Mouse (Mus musculus): ENCODE results near the gene Psen1. TPM values are rescaled to one million over a fixed set of nuclear protein-coding genes. Genes with fewer than 3 reads are reported as not detected.

Psen1 gene
- polyA plus RNA-seq, 1 experiment from 2014 or later, result 72.9 TPM

DNA sequence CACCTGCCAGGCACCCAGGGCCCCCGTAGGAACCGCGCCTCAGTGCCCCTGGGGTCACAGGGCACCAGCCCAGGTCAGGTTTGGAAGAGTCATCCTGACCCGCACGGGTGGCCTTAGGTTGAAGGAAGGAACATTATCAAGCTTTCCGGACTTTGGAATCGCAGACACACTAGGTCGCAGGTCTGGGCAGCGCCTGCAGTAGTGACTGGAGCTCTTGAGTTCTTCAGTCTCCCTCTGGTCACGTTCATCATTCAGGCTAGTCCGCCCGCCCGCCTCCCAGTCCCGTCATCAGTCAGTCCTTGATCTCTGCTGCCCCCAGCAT lies 76.1 kb downstream of the Psen1 start:
- Histone ChIP-seq H3K9me3 (ENCODE audit: control insufficient read depth, low read length) (no peaks in the 10 kb centered on the region), H3K4me3 (ENCODE audit: low read length) (peak overlapping the region; percentile 27), H3K4me2 (replicated peaks; ENCODE audit: low read depth, low read length) (peak overlapping the region; percentile 64), H3K27ac (ENCODE audit: low read depth, low read length) (no peak overlapping the region), H3K4me1 (ENCODE audit: control insufficient read depth, insufficient read depth, low read length) (peaks cover 40% of the 10 kb centered on the region), H3K36me3 (ENCODE audit: control insufficient read depth, insufficient read depth, low read length) (no peaks in the 10 kb centered on the region), H3K9ac (ENCODE audit: low read depth, low read length) (0 out of 2 replicates have a peak overlapping the region, but pooled peaks have one; percentile 47), H3K27me3 (ENCODE audit: control insufficient read depth, insufficient read depth, low read length) (no peaks in the 10 kb centered on the region)
- 7% methylated on average over 14 of the region's 14 CpGs for WGBS
- no peak for ATAC-seq (ENCODE audit: low FRiP score, low TSS enrichment)

DNA sequence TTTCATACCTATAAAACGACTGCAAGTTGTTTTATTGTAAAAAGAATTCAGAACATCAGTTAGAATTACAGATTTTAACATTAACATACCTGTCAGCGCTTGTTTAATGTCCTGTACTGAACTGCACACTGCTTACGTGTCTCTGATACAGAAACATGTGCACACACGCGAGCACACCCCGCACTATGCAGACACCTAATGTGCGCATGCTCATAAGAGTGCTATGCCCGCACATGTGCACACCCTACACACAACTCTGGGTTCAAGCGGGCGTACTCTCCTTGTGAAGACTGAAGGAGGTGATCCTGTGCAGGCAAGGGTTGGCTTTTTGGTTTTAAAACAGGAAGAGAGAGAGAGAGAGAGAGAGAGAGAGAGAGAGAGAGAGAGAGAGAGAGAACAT lies 76.6 kb downstream of the Psen1 start:
- no peak for ATAC-seq (ENCODE audit: low FRiP score, low TSS enrichment)
- Histone ChIP-seq H3K4me1 (ENCODE audit: control insufficient read depth, insufficient read depth, low read length) (peaks cover 43% of the 10 kb centered on the region), H3K4me2 (replicated peaks; ENCODE audit: low read depth, low read length) (peak overlapping the region; percentile 64; the same call in 1 of the 2 replicates), H3K27ac (ENCODE audit: low read depth, low read length) (no peak overlapping the region), H3K9ac (ENCODE audit: low read depth, low read length) (no peak overlapping the region), H3K36me3 (ENCODE audit: control insufficient read depth, insufficient read depth, low read length) (no peaks in the 10 kb centered on the region), H3K27me3 (ENCODE audit: control insufficient read depth, insufficient read depth, low read length) (no peaks in the 10 kb centered on the region), H3K4me3 (ENCODE audit: low read length) (no peak overlapping the region), H3K9me3 (ENCODE audit: control insufficient read depth, low read length) (no peaks in the 10 kb centered on the region)
- WGBS, result 76% methylated on average over 10 of the region's 10 CpGs

DNA sequence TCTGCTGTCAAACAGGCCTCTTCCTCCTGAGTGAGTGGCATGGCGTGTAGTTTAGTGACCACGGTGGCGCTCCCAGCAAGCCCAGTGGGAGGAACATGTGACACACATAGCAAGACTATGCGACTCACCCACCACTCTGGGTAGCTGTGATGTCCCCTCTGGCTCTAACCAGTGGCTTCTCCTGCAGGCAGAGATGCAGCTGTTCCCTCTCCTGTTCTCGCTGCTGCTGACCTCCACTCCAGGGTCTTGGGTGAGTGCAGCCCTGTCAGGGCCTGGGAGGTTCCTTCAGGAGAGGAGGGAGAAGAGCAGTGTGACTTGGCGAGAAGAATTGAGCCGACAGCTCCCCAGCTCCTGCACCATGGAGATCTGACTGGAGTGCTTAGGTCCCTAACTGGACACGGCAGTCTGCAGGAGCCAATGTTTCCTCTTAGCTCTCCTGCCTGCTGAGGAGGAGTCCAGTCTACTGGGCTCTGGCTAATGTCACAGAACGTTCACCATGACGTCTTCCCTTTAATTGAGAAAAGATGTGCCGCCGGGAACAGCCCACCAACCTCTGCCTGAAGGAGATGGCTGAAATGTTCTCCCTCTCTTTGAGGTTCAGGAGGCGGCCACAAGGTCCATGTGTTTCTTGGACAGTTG lies 78.1 kb downstream of the Psen1 start:
- H3K27me3 ChIP-seq (ENCODE audit: control insufficient read depth, insufficient read depth, low read length), result no peaks in the 10 kb centered on the region
- H3K9me3 ChIP-seq (ENCODE audit: control insufficient read depth, low read length), result no peaks in the 10 kb centered on the region
- 80% methylated on average over 13 of the region's 13 CpGs for WGBS
- peaks cover 56% of the 10 kb centered on the region for H3K4me1 ChIP-seq (ENCODE audit: control insufficient read depth, insufficient read depth, low read length)
- H3K4me3 ChIP-seq (ENCODE audit: low read length), result no peak overlapping the region
- no peak overlapping the region for H3K9ac ChIP-seq (ENCODE audit: low read depth, low read length)
- no peaks in the 10 kb centered on the region for H3K36me3 ChIP-seq (ENCODE audit: control insufficient read depth, insufficient read depth, low read length)
- no peak overlapping the region for H3K27ac ChIP-seq (ENCODE audit: low read depth, low read length)
- no peak for ATAC-seq (ENCODE audit: low FRiP score, low TSS enrichment)
- no peak overlapping the region for H3K4me2 ChIP-seq (replicated peaks; ENCODE audit: low read depth, low read length)

DNA sequence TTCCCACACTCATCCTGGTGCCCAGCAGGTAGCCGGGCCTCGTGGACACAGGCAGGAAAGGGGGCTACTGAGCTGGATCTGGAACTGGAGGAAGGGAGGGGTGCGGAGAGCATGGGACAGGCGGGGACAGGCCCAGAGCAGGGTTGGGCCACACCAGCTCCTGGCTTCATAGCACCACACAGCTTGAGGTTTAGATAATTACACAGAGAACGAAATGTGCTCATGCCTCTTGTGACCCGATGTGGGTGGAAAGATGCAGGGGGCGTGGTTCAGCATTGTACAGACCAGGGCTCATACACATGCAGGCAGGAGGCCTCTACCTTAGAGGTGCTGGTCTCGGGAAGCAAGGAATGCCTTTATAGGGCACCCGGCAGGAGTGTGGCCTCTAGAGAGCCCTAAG lies 79.9 kb downstream of the Psen1 start:
- H3K4me2 ChIP-seq (replicated peaks; ENCODE audit: low read depth, low read length), result no peak overlapping the region
- 57% methylated on average over 9 of the region's 9 CpGs for WGBS
- ATAC-seq (ENCODE audit: low FRiP score, low TSS enrichment), result peak; percentile 1; the same call in 1 of the 2 replicates

DNA sequence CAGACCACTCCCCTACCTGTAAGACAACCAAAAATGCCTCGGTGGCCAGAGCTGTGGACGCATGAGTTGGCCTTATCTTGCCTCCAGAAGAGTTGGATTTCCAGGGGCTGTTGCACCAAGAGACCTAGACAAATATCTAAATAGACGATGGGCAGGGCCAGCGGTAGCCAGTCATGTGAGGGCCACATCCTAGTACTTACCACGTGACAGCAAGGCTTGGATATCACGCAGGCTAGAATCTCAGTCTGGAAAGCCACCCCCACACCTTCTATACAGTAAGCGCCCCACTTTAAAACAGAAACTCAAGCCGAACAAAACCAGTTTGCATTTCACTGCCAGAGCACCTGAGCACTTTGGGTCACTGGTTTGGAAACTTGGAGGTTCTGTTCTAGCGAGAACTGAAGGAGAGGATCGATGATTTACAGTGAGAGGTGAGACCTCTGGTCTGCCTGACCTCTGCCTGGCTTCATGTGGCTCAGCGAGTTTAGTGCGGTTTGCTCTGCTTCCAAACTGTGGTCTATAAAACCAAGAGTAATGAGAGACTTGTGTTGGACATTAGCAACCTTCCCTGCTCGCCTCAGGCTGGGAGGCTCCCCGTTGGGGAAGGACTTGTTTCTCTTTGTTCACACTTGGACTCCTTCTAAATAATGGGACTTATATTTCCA lies 80.4 kb downstream of the Psen1 start:
- Histone ChIP-seq H3K27ac (ENCODE audit: low read depth, low read length) (peak overlapping the region; percentile 76), H3K4me2 (replicated peaks; ENCODE audit: low read depth, low read length) (no peak overlapping the region), H3K27me3 (ENCODE audit: control insufficient read depth, insufficient read depth, low read length) (no peaks in the 10 kb centered on the region), H3K9ac (ENCODE audit: low read depth, low read length) (no peak overlapping the region), H3K4me1 (ENCODE audit: control insufficient read depth, insufficient read depth, low read length) (peaks cover 42% of the 10 kb centered on the region), H3K4me3 (ENCODE audit: low read length) (no peak overlapping the region), H3K9me3 (ENCODE audit: control insufficient read depth, low read length) (no peaks in the 10 kb centered on the region), H3K36me3 (ENCODE audit: control insufficient read depth, insufficient read depth, low read length) (no peaks in the 10 kb centered on the region)
- 19% methylated on average over 14 of the region's 14 CpGs for WGBS
- peak; percentile 69 for ATAC-seq (ENCODE audit: low FRiP score, low TSS enrichment)

More for the DNA sequence above, 79.9 kb downstream of the Psen1 start:
- H3K9ac ChIP-seq (ENCODE audit: low read depth, low read length), result no peak overlapping the region
- H3K27ac ChIP-seq (ENCODE audit: low read depth, low read length), result peak overlapping the region; percentile 76
- H3K27me3 ChIP-seq (ENCODE audit: control insufficient read depth, insufficient read depth, low read length), result no peaks in the 10 kb centered on the region
- H3K9me3 ChIP-seq (ENCODE audit: control insufficient read depth, low read length), result no peaks in the 10 kb centered on the region
- H3K4me1 ChIP-seq (ENCODE audit: control insufficient read depth, insufficient read depth, low read length), result peaks cover 47% of the 10 kb centered on the region
- no peak overlapping the region for H3K4me3 ChIP-seq (ENCODE audit: low read length)
- H3K36me3 ChIP-seq (ENCODE audit: control insufficient read depth, insufficient read depth, low read length), result no peaks in the 10 kb centered on the region

DNA sequence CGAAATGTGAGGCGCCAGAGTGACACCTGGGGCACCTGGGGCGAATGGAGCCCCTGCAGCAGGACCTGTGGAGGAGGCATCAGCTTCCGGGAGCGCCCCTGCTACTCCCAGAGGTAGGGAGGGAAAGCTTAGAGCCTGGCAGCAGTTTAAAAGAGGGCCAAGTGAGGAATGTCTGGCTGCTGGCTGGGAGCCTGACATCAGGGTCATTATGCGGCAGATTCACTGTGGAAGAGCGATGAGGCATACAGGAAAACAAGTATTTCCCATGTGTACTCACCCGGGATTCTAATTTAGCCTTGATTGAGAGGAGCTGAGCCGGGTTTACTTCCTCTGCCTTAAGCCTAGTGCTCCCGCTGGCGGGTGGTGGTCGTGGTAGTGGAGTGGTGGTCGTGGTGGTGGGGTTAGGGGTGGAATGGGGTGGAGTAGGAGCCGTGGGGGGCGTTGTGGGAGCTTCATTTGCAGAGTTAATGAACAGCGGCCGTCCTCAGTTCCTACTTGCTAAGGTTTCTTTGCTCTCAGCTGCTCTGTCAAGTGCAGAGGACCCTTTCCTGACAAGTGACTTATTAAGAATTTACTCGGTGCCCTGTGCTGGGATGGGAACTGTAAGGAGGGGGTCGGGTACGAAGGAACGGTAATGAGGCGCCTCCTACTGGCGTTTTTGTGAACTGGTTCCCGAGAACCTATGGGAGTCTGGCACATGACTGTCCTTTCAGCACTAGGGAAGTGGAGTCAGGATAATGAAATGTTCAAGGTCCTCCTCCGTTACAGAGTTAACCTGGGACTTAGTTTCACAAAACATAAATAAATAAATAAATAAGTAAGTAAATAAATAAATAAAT lies 82.7 kb downstream of the Psen1 start:
- Histone ChIP-seq H3K27me3 (ENCODE audit: control insufficient read depth, insufficient read depth, low read length) (no peaks in the 10 kb centered on the region), H3K9ac (ENCODE audit: low read depth, low read length) (peak overlapping the region; percentile 8), H3K4me3 (ENCODE audit: low read length) (peak overlapping the region; percentile 10; the same call in 1 of the 2 replicates), H3K9me3 (ENCODE audit: control insufficient read depth, low read length) (no peaks in the 10 kb centered on the region), H3K27ac (ENCODE audit: low read depth, low read length) (peak overlapping the region; percentile 62; the same call in 1 of the 2 replicates), H3K4me2 (replicated peaks; ENCODE audit: low read depth, low read length) (peak overlapping the region; percentile 41), H3K36me3 (ENCODE audit: control insufficient read depth, insufficient read depth, low read length) (no peaks in the 10 kb centered on the region), H3K4me1 (ENCODE audit: control insufficient read depth, insufficient read depth, low read length) (peaks cover 30% of the 10 kb centered on the region)
- ATAC-seq (ENCODE audit: low FRiP score, low TSS enrichment), result peak; percentile 50
- 5% methylated on average over 25 of the region's 25 CpGs for WGBS

DNA sequence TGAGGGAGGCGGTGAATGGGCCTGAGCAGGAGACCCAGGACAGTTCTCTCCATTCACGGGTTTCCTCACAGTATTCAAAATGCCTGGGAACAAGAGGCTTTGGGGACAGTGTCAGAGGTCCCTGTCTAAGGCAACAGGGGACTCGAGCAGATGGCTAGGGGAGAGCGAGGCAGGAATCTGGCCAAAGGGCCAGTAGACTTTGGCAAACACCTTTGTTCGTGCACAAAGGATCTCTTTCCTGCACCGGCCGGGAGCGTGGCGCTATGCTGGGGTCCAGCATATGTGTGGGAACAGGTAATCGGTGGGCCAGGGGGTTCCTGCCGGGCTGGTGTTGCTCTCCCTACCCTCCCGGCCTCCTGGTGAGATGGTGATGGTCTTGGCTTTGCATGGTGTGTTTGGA lies 87.7 kb downstream of the Psen1 start:
- no peak overlapping the region for H3K4me2 ChIP-seq (replicated peaks; ENCODE audit: low read depth, low read length)
- 84% methylated on average over 12 of the region's 12 CpGs for WGBS
- no peak overlapping the region for H3K4me3 ChIP-seq (ENCODE audit: low read length)
- H3K9me3 ChIP-seq (ENCODE audit: control insufficient read depth, low read length), result no peaks in the 10 kb centered on the region
- no peak for ATAC-seq (ENCODE audit: low FRiP score, low TSS enrichment)
- H3K4me1 ChIP-seq (ENCODE audit: control insufficient read depth, insufficient read depth, low read length), result peaks cover 2% of the 10 kb centered on the region; the same call in 1 of the 2 replicates
- H3K36me3 ChIP-seq (ENCODE audit: control insufficient read depth, insufficient read depth, low read length), result no peaks in the 10 kb centered on the region
- H3K27ac ChIP-seq (ENCODE audit: low read depth, low read length), result no peak overlapping the region
- no peaks in the 10 kb centered on the region for H3K27me3 ChIP-seq (ENCODE audit: control insufficient read depth, insufficient read depth, low read length)
- H3K9ac ChIP-seq (ENCODE audit: low read depth, low read length), result no peak overlapping the region

DNA sequence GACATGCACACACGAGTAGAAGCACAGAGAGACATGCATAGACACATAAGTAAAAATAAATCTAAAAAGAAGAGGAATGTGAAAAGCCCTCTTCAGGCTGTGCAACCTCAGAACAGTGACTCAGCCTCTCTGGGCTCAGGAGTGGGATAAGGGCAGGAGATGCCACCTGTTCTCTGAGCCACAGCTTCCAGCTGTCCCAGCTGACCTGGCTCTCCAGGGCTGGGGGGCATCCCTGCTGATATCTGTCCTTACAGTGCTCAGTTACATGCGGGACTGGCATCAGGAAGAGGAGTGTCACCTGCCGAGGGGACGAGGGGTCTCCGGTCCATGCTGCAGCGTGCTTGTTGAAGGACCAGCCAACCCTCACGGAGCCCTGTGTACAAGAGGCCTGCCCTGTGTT lies 88.8 kb downstream of the Psen1 start:
- Histone ChIP-seq H3K36me3 (ENCODE audit: control insufficient read depth, insufficient read depth, low read length) (no peaks in the 10 kb centered on the region), H3K4me2 (replicated peaks; ENCODE audit: low read depth, low read length) (no peak overlapping the region), H3K9me3 (ENCODE audit: control insufficient read depth, low read length) (no peaks in the 10 kb centered on the region), H3K27me3 (ENCODE audit: control insufficient read depth, insufficient read depth, low read length) (no peaks in the 10 kb centered on the region), H3K9ac (ENCODE audit: low read depth, low read length) (no peak overlapping the region), H3K4me1 (ENCODE audit: control insufficient read depth, insufficient read depth, low read length) (no peaks in the 10 kb centered on the region), H3K27ac (ENCODE audit: low read depth, low read length) (no peak overlapping the region), H3K4me3 (ENCODE audit: low read length) (no peak overlapping the region)
- no peak for ATAC-seq (ENCODE audit: low FRiP score, low TSS enrichment)
- WGBS, result 90% methylated on average over 7 of the region's 7 CpGs

DNA sequence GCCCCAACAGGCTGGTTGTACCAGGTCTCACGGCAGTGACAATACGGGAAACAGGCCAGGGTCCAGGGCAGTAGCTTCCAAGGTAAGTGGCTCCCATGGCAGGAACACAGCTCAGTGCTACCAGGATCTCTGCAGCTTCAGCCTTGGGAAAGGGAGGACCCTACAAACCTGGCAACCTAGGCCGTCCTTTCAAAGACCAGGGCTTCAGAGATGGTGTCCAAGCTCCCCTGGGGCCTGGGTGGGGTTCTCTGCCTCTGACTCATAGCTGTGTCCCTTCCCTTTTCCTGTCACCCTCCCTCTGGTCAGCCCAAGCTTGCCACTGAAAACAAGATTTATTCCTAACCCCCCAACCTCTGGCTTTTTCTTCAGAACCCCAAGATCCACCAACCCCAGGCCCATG lies 92.2 kb downstream of the Psen1 start:
- H3K4me3 ChIP-seq (ENCODE audit: low read length), result no peak overlapping the region
- H3K9me3 ChIP-seq (ENCODE audit: control insufficient read depth, low read length), result no peaks in the 10 kb centered on the region
- ATAC-seq (ENCODE audit: low FRiP score, low TSS enrichment), result no peak
- no peak overlapping the region for H3K4me2 ChIP-seq (replicated peaks; ENCODE audit: low read depth, low read length)
- H3K27me3 ChIP-seq (ENCODE audit: control insufficient read depth, insufficient read depth, low read length), result no peaks in the 10 kb centered on the region
- H3K9ac ChIP-seq (ENCODE audit: low read depth, low read length), result no peak overlapping the region
- H3K27ac ChIP-seq (ENCODE audit: low read depth, low read length), result no peak overlapping the region
- no peaks in the 10 kb centered on the region for H3K4me1 ChIP-seq (ENCODE audit: control insufficient read depth, insufficient read depth, low read length)
- H3K36me3 ChIP-seq (ENCODE audit: control insufficient read depth, insufficient read depth, low read length), result no peaks in the 10 kb centered on the region
- 95% methylated on average over 3 of the region's 3 CpGs for WGBS
